Mouse (Mus musculus): ENCODE data around the gene Cdk6.

GRCm38 (mm10) chr5:3544480-3544769, 203.1 kb downstream of the Cdk6 start:
- TF ChIP-seq CTCF (IDR thresholded peaks at IDR 0.05; ENCODE audit: low read depth) (no peak), EP300 (optimal IDR thresholded peaks at IDR 0.05) (no peak)
